Mouse (Mus musculus): ENCODE measurements around the gene Ipo7. TPM values are rescaled to one million over a fixed set of nuclear protein-coding genes. Genes with fewer than 3 reads are reported as not detected.

Ipo7 gene
- polyA plus RNA-seq, 1 experiment, result 54.4 TPM

DNA sequence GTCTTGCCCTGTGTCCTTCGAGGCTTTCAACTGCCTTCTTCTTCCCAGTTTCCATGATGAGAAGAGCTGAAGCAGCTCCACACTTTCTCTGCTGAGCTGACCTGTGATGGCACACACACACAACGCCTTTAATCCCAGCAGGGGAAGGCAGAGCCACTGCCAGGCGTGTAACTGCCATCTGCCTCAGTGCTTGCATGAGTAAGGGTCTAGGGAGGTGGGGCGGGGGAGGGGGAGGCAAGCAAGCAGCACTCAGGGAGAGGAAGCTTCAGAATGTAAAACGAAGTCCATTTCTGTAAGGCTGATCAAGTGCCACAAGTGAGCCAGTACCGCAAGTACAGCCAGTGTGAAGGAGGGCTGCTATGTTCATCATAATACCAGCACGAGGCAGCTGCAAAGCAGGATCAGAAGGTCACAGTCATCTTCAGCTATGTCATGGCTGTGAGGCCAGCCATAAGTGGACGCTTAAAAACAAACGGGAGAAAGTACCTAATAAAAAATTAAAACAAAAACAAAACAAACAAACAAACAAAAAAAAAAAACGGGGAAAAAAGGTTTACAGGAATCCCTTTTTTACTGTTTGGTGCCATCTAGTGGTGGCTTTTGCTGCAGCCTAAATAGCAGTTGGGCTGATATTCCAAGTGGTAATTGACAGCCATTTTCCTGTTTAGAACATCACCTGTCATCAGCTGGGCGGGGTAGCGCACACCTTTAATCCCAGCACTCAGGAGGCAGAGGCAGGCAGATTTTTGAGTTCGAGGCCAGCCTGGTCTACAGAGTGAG is 65.5 kb downstream of the Ipo7 start:
- Histone ChIP-seq H3K27ac (ENCODE audit: control insufficient read depth, insufficient read depth, low read depth, low read length, poor library complexity) (no peak overlapping the region), H3K4me1 (ENCODE audit: control insufficient read depth, insufficient read depth, low read length) (no peaks in the 10 kb centered on the region), H3K4me3 (replicated peaks; ENCODE audit: control insufficient read depth, low read depth, low read length) (no peak overlapping the region)
- 69% methylated on average over 13 of the region's 13 CpGs for WGBS
- TF ChIP-seq POLR2A (IDR thresholded peaks at IDR 0.05; ENCODE audit: borderline replicate concordance, control insufficient read depth, low read depth, low read length) (no peak), CTCF (IDR thresholded peaks at IDR 0.05; ENCODE audit: control insufficient read depth, insufficient read depth, low read length) (peak; percentile 18; the same call in 1 of the 2 replicates)

DNA sequence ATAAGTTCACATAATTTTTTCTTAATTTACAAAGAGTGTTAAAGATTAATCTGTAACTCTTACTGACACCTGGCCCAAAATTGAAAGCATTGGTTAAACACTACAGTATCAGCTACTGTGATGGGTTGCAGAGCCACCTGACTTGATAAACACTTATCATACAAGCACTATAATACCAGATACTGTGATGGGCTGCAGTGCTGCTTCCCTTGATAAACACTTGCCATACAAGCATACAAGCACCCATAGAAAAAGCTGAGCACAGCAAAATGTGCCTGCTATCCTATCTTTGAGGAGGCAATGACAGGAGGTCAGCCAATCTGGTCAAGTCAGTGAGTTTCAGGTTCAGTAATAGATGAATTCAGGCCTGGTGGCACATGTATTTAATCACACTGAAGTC is 67.1 kb downstream of the Ipo7 start:
- no peak overlapping the region for H3K4me3 ChIP-seq (replicated peaks; ENCODE audit: control insufficient read depth, low read depth, low read length)
- H3K27ac ChIP-seq (ENCODE audit: control insufficient read depth, insufficient read depth, low read depth, low read length, poor library complexity), result no peak overlapping the region
- no peaks in the 10 kb centered on the region for H3K4me1 ChIP-seq (ENCODE audit: control insufficient read depth, insufficient read depth, low read length)
- no peak for TF ChIP-seq POLR2A (IDR thresholded peaks at IDR 0.05; ENCODE audit: borderline replicate concordance, control insufficient read depth, low read depth, low read length)
- no peak for TF ChIP-seq CTCF (IDR thresholded peaks at IDR 0.05; ENCODE audit: control insufficient read depth, insufficient read depth, low read length)

- no peak overlapping the region for H3K4me3 ChIP-seq (replicated peaks; ENCODE audit: control insufficient read depth, low read depth, low read length)
- no peak for TF ChIP-seq POLR2A (IDR thresholded peaks at IDR 0.05; ENCODE audit: borderline replicate concordance, control insufficient read depth, low read depth, low read length)
- TF ChIP-seq CTCF (IDR thresholded peaks at IDR 0.05; ENCODE audit: control insufficient read depth, insufficient read depth, low read length), result no peak
- H3K4me1 ChIP-seq (ENCODE audit: control insufficient read depth, insufficient read depth, low read length), result no peaks in the 10 kb centered on the region
- 83% methylated on average over 4 of the region's 4 CpGs for WGBS
- no peak overlapping the region for H3K27ac ChIP-seq (ENCODE audit: control insufficient read depth, insufficient read depth, low read depth, low read length, poor library complexity)
These were observed 69.8 kb downstream of the Ipo7 start for GRCm38 (mm10) chr7:110087914-110088313.

- H3K4me3 ChIP-seq (replicated peaks; ENCODE audit: control insufficient read depth, low read depth, low read length), result no peak overlapping the region
- 91% methylated on average over 7 of the region's 7 CpGs for WGBS
- TF ChIP-seq POLR2A (IDR thresholded peaks at IDR 0.05; ENCODE audit: borderline replicate concordance, control insufficient read depth, low read depth, low read length) (no peak), CTCF (IDR thresholded peaks at IDR 0.05; ENCODE audit: control insufficient read depth, insufficient read depth, low read length) (no peak)
- no peak overlapping the region for H3K27ac ChIP-seq (ENCODE audit: control insufficient read depth, insufficient read depth, low read depth, low read length, poor library complexity)
- H3K4me1 ChIP-seq (ENCODE audit: control insufficient read depth, insufficient read depth, low read length), result no peaks in the 10 kb centered on the region
These were observed 73.6 kb downstream of the Ipo7 start for GRCm38 (mm10) chr7:110091670-110092069.

DNA sequence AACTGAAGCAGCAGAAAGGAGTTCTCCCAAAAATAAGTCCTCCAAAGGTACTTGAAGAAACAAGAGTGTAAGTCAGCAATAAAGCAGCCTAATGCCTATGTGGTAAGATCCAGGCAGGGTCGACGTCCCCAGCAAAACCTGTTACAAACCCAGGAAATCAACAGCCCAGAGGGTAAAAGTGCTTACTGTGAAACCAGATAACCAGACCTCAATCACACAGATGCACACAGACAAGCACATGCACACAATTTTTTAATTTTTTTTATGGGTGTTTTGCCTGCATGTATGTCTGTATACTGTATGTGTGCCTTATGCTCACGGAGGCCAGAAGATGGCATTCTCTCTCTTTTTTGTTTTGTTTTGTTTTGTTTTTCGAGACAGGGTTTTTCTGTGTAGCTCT is 78.3 kb downstream of the Ipo7 start:
- Histone ChIP-seq H3K4me1 (ENCODE audit: control insufficient read depth, insufficient read depth, low read length) (no peaks in the 10 kb centered on the region), H3K27ac (ENCODE audit: control insufficient read depth, insufficient read depth, low read depth, low read length, poor library complexity) (no peak overlapping the region), H3K4me3 (replicated peaks; ENCODE audit: control insufficient read depth, low read depth, low read length) (no peak overlapping the region)
- WGBS, result 66% methylated on average over 4 of the region's 4 CpGs
- TF ChIP-seq CTCF (IDR thresholded peaks at IDR 0.05; ENCODE audit: control insufficient read depth, insufficient read depth, low read length), result no peak
- no peak for TF ChIP-seq POLR2A (IDR thresholded peaks at IDR 0.05; ENCODE audit: borderline replicate concordance, control insufficient read depth, low read depth, low read length)

DNA sequence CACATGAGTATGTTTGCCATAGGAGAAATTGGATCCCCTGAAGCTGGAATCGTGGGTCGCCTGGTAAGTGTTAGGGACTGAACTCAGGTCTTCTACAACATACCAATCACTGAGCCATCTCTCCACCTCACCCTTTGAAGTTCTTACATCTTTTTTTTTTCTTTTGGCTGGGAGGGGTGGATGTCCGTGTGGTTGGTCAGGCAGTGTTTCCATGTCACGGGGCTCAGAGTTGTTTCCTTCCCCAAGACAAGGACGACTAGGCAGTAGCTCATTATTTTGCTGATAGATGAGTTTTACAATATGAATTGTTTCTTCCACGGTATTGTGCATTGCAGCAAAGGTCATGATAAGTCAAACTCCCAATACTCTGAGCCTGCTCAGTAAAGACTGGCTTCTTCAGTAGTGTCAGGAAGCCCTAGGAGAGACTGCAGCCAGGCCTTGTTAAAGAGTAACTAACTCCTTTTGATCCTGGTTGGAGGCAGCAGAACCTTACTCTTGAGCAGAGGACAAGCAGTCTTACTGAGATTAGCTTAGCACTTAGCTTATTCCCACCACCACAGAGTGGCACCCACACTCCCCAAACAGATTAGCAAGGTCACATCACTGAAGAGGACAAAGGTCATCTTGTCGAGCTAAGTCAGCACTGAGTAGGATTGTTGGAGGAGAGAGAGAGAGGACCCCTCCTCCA is 79.2 kb downstream of the Ipo7 start:
- H3K27ac ChIP-seq (ENCODE audit: control insufficient read depth, insufficient read depth, low read depth, low read length, poor library complexity), result no peak overlapping the region
- TF ChIP-seq POLR2A (IDR thresholded peaks at IDR 0.05; ENCODE audit: borderline replicate concordance, control insufficient read depth, low read depth, low read length) (no peak), CTCF (IDR thresholded peaks at IDR 0.05; ENCODE audit: control insufficient read depth, insufficient read depth, low read length) (no peak)
- 71% methylated on average over 7 of the region's 7 CpGs for WGBS
- no peak overlapping the region for H3K4me3 ChIP-seq (replicated peaks; ENCODE audit: control insufficient read depth, low read depth, low read length)
- no peaks in the 10 kb centered on the region for H3K4me1 ChIP-seq (ENCODE audit: control insufficient read depth, insufficient read depth, low read length)

DNA sequence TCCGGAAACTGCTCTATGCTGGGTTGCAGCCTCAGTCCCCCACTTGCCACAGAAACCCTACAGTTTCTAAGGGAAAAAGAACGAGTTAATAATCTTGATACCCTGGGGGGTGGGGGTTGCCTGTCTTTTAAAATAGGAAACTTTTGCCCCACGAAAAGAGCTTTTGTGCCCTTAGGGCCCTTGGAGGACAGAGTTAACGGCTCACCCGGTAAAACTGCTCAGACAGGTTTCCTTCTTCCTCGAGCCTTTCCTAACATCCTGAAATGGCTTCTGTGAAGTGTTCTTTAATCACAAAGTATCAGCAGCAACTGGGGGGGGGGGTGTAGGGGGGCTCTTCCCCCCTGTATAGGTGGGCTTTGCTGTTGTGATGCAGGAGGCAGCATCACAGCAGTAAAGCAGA is 82.8 kb downstream of the Ipo7 start:
- Histone ChIP-seq H3K4me3 (replicated peaks; ENCODE audit: control insufficient read depth, low read depth, low read length) (no peak overlapping the region), H3K27ac (ENCODE audit: control insufficient read depth, insufficient read depth, low read depth, low read length, poor library complexity) (no peak overlapping the region), H3K4me1 (ENCODE audit: control insufficient read depth, insufficient read depth, low read length) (no peaks in the 10 kb centered on the region)
- no peak for TF ChIP-seq POLR2A (IDR thresholded peaks at IDR 0.05; ENCODE audit: borderline replicate concordance, control insufficient read depth, low read depth, low read length)
- TF ChIP-seq CTCF (IDR thresholded peaks at IDR 0.05; ENCODE audit: control insufficient read depth, insufficient read depth, low read length), result no peak
- WGBS, result 60% methylated on average over 6 of the region's 6 CpGs

DNA sequence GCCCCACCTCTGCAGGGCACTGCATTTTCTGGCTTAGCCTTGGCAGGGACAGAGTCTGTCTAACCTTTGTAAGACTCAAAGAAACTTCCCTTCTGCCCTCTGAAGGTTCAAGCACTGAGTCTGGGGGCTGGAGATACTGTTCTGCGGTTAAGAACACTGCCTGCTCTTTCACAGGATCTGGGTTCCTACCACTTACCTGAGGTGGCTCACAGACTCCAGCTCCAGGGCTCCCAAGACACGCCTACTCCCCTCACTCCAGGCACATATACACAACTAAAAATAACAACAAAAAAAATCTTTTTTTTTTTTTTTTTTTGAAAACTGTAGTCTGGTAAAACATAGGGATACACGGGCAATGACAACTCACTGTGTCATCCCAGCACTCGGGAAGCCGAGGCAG is 83.2 kb downstream of the Ipo7 start:
- Histone ChIP-seq H3K4me3 (replicated peaks; ENCODE audit: control insufficient read depth, low read depth, low read length) (no peak overlapping the region), H3K27ac (ENCODE audit: control insufficient read depth, insufficient read depth, low read depth, low read length, poor library complexity) (no peak overlapping the region), H3K4me1 (ENCODE audit: control insufficient read depth, insufficient read depth, low read length) (no peaks in the 10 kb centered on the region)
- WGBS, result 89% methylated on average over 5 of the region's 5 CpGs
- TF ChIP-seq CTCF (IDR thresholded peaks at IDR 0.05; ENCODE audit: control insufficient read depth, insufficient read depth, low read length) (no peak), POLR2A (IDR thresholded peaks at IDR 0.05; ENCODE audit: borderline replicate concordance, control insufficient read depth, low read depth, low read length) (no peak)
